Mouse (Mus musculus): ENCODE measurements at regions not wholly inside any gene's neighbourhood (a gene's known extent, or its start where the extent isn't known, plus 50 kb on each side); places are given as distances from the start of the nearest gene placed in this dataset.

DNA sequence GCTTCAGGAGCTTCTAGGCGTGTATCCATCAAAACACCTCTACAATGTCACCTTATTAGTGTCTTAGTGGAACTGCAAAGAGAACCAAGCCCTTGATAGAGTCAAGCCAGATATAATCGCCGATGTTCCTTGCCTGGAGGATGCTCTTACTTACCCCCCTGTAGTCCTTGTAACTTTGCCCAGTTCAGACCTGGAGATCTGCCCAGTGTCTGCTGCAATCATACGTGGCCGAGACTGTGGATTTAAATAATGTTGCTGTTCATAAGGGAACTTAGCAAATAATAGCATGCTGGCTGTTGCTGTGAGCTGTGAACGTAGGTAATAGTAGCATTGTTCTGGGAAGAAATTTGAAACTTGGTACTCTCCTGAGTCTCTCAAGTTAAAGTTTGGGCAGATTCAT is 523.8 kb downstream of the Etnk1 start:
- TF ChIP-seq POLR2A (IDR thresholded peaks at IDR 0.05; ENCODE audit: borderline replicate concordance, extremely low read depth, low read depth, low read length), result no peak
- no peak for TF ChIP-seq CTCF (IDR thresholded peaks at IDR 0.05; ENCODE audit: insufficient read depth, low read length)

All from lung, adult 2 months (tissue).